Mouse (Mus musculus) E14TG2a.4 (cell line): ENCODE results near the gene Grb7.

ENCODE experiments used
- H3K27me3 ChIP-seq: 2 replicates; pipeline ENCODE4 v1.6.1; 2014; ENCODE audit warnings: low read length, control low read depth; ENCODE audit not compliant: insufficient read depth
- H3K36me3 ChIP-seq: 2 replicates; pipeline ENCODE4 v1.6.1; 2014; ENCODE audit warnings: low read length, control low read depth; ENCODE audit not compliant: insufficient read depth
- H3K4me1 ChIP-seq: replicated peaks from 2 replicates; pipeline ENCODE4 v1.6.1; 2014; ENCODE audit warnings: low read depth, low read length, control low read depth
- H3K4me3 ChIP-seq: replicated peaks from 2 replicates; pipeline ENCODE4 v1.5.1; 2014; ENCODE audit warnings: mild to moderate bottlenecking, low read length
- H3K9me3 ChIP-seq: 2 replicates; pipeline ENCODE4 v1.6.1; 2014; ENCODE audit warnings: low read length, control low read depth
- CTCF ChIP-seq: conservative IDR thresholded peaks from 2 replicates; pipeline ENCODE4 v1.5.1; 2014; ENCODE audit warnings: low read length
- NANOG ChIP-seq: IDR thresholded peaks from 2 replicates; pipeline ENCODE4 v1.6.1; 2014; ENCODE audit warnings: borderline replicate concordance, low read length, mixed read lengths
- POU5F1 ChIP-seq: IDR thresholded peaks from 2 replicates; pipeline ENCODE4 v1.6.1; 2014; ENCODE audit warnings: low read length, borderline replicate concordance

Grb7 gene

DNA sequence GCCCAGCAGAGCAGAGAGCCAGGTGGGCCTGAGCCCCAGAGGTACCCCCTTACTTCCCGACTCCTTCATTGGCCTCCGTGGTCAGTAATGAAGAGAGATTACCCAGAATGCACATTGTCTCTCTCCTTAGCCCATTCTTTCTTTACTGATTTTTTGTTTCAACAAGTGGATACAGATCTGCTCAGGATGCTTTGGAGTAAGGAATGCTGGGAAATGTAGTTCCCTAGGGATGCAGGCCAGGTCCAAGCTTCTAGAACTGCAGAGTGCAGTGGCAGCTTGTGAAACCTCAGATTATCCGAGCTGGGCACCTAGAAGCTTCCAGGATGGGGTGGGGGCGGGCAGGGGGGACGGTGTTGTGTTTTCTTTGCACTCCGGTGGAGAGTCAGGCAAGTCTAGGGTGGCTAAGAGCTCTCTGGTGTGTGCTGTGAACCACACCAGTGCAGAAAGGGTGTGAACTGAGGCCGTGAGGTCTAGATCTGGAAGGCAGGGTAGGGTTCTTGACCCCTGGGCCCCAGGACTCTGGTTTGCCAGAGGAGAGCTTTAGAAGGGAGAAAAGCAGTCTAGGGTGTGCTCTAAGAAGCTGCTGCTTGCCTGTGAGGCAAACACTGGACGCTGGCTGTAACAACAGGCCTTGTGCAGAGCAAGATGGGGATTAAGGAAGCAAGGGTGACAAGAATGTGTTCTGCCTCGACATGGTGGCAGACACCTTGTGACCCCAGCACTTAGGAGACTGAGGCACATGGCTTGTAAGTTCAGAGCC is 14.3 kb upstream of the Grb7 start:
- TF ChIP-seq POU5F1 (no peak), CTCF (no peak), NANOG (no peak)
- Histone ChIP-seq H3K27me3 (0 out of 2 replicates have a peak, but pooled peaks cover 2% of the 10 kb centered on the region), H3K4me1 (peaks cover 12% of the 10 kb centered on the region), H3K36me3 (peaks cover 53% of the 10 kb centered on the region), H3K4me3 (no peak overlapping the region), H3K9me3 (no peaks in the 10 kb centered on the region)

DNA sequence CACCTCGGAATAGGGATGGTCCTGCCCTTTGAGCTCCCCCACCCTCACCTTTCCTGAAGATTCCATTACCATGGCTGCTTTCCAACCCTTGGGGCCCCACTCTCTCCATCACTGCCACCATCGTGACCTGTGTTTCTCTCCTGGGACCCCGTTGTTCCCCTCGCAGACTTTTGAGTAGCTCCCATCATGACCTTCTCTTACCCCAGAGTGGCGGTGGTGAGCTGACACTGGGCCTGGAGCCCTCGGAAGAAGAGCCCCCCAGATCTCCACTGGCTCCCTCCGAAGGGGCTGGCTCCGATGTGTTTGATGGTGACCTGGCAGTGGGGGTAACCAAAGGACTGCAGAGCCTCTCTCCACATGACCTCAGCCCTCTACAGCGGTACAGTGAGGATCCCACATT is 10.5 kb upstream of the Grb7 start:
- no peak for TF ChIP-seq NANOG
- TF ChIP-seq CTCF: no peak
- TF ChIP-seq POU5F1: no peak
- peaks cover 40% of the 10 kb centered on the region for H3K36me3 ChIP-seq
- no peak overlapping the region for H3K4me3 ChIP-seq
- no peaks in the 10 kb centered on the region for H3K9me3 ChIP-seq
- H3K27me3 ChIP-seq: no peaks in the 10 kb centered on the region
- peaks cover 28% of the 10 kb centered on the region for H3K4me1 ChIP-seq

DNA sequence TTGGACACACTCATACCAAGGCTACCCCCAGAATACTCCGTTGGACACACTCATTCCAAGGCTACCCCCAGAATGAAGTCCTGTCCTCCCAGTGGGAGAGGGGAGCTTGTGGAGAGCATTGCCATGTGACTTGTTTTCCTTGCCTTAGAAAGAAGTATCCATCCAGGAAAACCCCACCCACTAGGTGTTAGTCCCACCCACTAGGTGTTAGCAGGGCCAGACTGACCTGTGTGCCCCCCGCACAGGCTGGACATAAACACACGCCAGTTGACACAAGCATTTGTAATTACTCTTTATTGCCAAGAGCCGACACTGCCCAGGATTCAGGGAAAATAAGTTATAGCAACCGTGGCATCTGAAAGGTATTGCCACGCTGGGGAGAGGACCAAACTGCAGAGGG is 8.8 kb upstream of the Grb7 start:
- no peaks in the 10 kb centered on the region for H3K9me3 ChIP-seq
- TF ChIP-seq POU5F1 (no peak), NANOG (no peak), CTCF (no peak)
- no peaks in the 10 kb centered on the region for H3K27me3 ChIP-seq
- no peak overlapping the region for H3K4me3 ChIP-seq
- peaks cover 40% of the 10 kb centered on the region for H3K36me3 ChIP-seq
- H3K4me1 ChIP-seq: peaks cover 28% of the 10 kb centered on the region

DNA sequence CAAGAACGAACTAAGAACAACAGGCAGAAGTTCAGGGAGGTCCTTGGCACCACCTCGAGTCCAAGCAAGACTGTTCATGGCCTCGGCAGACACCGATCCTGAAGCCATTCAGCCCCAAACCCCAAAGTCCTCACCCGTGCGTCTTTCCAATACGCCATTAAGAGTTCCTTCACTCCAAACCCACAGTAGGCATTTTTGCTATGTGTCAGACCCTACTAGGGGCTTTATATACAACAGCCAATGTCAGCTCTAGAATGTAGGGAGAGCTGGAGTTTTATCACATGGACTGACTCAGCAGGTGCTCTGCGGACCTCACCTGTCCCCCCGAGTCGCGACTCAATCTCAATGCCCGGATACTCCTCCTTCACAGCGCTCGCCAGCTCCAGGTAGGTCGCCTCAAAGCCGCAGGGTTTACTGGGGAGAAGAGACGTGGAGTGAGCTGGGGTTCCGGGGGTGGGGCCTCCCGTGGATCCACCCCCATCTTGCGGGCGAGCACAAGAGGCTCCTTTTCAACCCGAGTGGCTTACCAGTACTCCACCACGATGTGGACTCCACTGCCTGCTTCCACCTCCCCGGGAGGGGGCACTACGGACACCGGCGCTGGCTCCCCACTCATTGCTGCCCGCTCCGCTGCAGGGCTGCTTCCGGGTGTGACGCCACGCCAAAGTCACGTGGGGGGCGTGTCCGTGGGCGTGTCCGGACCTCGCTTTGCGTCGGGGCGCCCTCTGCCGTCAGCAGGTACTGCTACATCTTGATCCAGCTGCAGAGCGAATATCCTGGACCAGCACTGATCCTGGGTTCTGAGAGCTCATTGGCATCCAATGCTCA is 7.6 kb upstream of the Grb7 start, which contains the start of gene Mien1:
TSS of gene Mien1 (minus strand) at position 661 of the 828 bp plus-strand sequence.
- peak within 1 kb of the TSS; percentile 90 for H3K4me3 ChIP-seq
- peaks cover 25% of the 10 kb centered on the region for H3K4me1 ChIP-seq
- no peaks in the 10 kb centered on the region for H3K9me3 ChIP-seq
- TF ChIP-seq CTCF (peak; percentile 36), NANOG (no peak)
- no peaks in the 10 kb centered on the region for H3K27me3 ChIP-seq
- H3K36me3 ChIP-seq: peaks cover 40% of the 10 kb centered on the region

DNA sequence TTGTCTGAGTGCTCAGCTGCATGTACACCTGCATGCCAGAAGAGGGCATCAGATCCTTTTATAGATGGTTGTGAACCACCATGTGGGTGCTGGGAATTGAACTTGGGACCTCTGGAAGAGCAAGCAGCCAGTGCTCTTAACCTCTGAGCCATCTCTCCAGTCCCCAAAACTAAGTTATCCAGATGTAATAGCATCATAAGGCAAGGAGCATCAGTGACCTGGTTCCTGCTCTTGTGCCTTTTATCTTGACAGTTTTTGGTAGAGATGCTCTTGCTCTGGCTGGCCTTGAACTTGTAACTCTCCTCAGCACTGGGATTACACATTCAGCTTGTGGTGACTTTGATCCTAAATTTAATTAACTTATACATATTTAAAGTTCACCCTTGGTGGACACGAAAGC is 2.5 kb upstream of the Grb7 start:
- no peaks in the 10 kb centered on the region for H3K36me3 ChIP-seq
- peaks cover 33% of the 10 kb centered on the region for H3K4me1 ChIP-seq
- H3K9me3 ChIP-seq: no peaks in the 10 kb centered on the region
- H3K4me3 ChIP-seq: no peak overlapping the region
- no peaks in the 10 kb centered on the region for H3K27me3 ChIP-seq
- TF ChIP-seq CTCF: no peak; the same call in 1 of the 2 replicates
- TF ChIP-seq NANOG: no peak
- no peak for TF ChIP-seq POU5F1

DNA sequence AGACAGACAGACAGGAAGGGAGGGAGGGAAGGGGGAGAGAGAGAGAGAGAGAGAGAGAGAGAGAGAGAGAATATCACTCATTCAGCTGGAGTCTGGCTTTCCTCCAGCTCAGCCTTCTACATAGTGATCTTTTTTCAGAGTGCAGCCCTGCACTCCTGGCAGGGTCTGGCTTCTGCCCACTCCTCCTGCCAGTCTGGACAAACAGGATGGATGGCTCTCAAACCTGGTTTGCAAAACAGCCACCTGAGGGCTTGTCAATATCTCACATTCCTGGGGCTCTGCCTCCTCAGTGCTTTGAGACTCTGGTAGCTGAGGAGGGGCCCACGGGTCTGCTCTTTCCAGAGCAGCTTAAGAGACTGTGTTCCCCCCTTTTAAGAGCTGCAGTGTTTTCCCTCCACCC is 956 bp upstream of the Grb7 start:
- H3K4me1 ChIP-seq: peaks cover 47% of the 10 kb centered on the region
- no peaks in the 10 kb centered on the region for H3K9me3 ChIP-seq
- TF ChIP-seq CTCF (no peak), POU5F1 (no peak), NANOG (no peak)
- H3K36me3 ChIP-seq: peaks cover 4% of the 10 kb centered on the region; the same call in 1 of the 2 replicates
- 0 out of 2 replicates have a peak overlapping the region, but pooled peaks have one; percentile 82 for H3K4me3 ChIP-seq
- no peaks in the 10 kb centered on the region for H3K27me3 ChIP-seq

DNA sequence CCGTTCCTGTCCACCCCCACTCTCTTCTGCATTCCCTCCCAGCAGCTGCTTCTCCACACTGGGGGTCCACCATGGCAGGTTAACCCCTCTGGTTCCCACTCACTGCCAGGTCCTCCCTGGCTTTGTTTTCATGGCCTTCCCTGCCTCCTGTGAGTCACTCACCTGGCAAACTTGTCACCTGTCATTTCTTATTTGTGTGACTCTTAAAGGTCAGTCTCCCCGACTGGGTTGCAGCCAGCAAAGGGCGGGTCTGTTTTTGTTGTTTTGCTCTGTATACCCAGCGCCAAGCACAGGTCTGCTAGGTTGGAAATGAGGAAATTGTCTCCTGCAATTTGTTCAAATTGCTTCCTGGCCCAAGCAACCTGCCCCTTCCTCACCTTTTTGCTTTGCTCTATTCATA is 515 bp upstream of the Grb7 start:
- no peak for TF ChIP-seq CTCF
- no peak for TF ChIP-seq POU5F1
- no peak for TF ChIP-seq NANOG
- 0 out of 2 replicates have a peak overlapping the region, but pooled peaks have one; percentile 82 for H3K4me3 ChIP-seq
- peaks cover 51% of the 10 kb centered on the region for H3K4me1 ChIP-seq
- H3K9me3 ChIP-seq: no peaks in the 10 kb centered on the region
- H3K36me3 ChIP-seq: peaks cover 6% of the 10 kb centered on the region
- H3K27me3 ChIP-seq: no peaks in the 10 kb centered on the region

DNA sequence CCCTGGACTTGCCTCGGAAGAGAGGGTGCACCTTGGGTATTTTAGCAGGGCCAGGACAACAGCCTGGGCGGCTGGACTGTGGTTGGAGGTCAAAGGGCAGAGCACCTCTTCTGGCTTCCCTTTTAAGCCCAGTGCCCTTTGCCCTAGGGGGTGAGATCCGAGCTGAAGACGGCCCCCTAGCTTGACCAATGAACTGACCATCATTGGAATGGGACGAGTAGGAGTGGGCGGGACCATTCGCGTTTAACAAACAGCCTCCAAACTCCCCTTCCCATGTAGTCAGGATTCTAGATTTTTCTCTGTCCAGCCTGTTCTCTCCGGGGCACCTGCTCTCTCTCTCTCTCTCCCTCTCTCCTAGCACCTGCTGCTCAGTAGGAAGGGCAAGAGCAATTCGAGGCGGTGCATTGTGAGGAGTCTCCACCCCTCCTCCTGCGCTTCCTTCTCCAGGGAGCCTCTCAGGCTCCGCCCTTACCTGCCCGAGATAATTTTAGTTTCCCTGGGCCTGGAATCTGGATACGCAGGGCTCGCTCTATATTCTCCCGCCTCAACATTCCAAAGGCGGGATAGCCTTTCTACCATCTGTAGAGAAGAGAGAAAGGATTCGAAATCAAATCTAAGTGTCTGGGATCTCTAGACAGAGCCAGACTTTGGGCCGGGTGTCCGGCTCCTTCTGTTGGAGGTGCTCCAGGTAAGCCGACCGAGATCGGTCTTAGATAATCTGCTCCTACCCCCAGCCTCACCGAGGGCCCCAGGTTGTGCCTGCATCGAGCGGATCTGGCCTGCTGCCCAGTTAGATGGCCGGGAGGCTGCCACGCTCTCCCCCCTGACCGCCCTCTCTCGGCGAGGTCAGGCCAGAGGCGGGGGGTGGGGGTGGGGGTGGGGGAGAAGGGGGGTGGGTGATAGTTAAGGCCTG is 624 bp downstream of the Grb7 start:
- Histone ChIP-seq H3K9me3 (no peaks in the 10 kb centered on the region), H3K4me1 (peaks cover 61% of the 10 kb centered on the region)
- no peak for TF ChIP-seq NANOG

More for the DNA sequence above, 624 bp downstream of the Grb7 start:
- Histone ChIP-seq H3K36me3 (peaks cover 17% of the 10 kb centered on the region), H3K27me3 (no peaks in the 10 kb centered on the region), H3K4me3 (peak overlapping the region; percentile 82)
